Mouse (Mus musculus): ENCODE measurements at regions not wholly inside any gene's neighbourhood (a gene's known extent, or its start where the extent isn't known, plus 50 kb on each side); places are given as distances from the start of the nearest gene placed in this dataset.

DNA sequence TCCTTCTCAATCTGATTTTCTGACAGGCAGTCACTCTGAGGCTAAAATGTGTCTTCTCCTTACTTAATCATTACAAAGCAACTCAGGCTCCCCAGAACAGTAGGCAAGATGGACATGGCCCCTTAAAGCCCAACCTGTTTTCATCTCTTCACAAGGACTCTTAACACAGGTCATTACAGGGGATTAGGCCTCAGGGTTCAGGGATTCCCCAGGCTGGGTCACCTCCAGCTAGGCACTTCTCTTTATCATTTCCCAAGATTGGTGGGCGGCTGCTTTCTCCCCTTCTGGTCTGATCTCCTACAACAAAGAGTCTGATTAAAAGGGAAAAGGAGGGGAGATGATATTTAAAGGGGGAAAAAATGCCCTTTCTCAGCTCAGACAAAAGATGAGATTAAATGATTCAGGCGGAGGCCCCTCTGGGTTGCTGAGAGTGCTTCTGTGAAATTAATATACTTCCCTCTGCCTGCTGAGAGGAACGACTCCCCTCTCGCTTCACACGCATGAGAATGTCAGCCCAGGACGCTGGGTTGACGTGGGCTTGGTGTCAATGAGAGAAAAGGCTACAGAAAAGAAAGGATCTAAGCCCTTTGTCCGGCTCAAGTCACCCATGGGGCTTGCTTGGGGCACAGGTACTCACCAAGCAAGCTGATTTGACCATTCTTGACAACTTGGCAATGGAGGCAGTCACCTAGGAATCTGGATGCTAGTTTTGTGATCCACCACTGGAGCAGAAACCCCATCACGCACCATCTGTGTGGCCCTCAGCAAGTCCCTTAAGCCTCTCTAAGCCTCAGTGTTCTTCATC is 152.3 kb downstream of the Gsdmc2 start:
- TF ChIP-seq POLR2A (IDR thresholded peaks at IDR 0.05; ENCODE audit: control insufficient read depth, extremely low read depth, insufficient read depth, low read length, poor library complexity) (no peak), CTCF (IDR thresholded peaks at IDR 0.05; ENCODE audit: borderline replicate concordance, control insufficient read depth, extremely low read depth, insufficient read depth, low read length, poor library complexity) (no peak)
